Mouse (Mus musculus) neural tube, embryonic 14.5 days (tissue): ENCODE data around the gene Efcab2. TPM values are rescaled to one million over a fixed set of nuclear protein-coding genes. Genes with fewer than 3 reads are reported as not detected.

Experiments
- ATAC-seq: fragments of 200-750 bp; cut with Nextera tagmentation; 2 replicates; pipeline ENCODE4 v1.8.0; 2017; ENCODE audit warnings: low read depth, mild to moderate bottlenecking, moderate TSS enrichment, moderate library complexity
- H3K27ac ChIP-seq: fragments of 300-500 bp; sonication (generic); 2 replicates; pipeline ENCODE4 v1.5.1; 2014; ENCODE audit warnings: low read depth, mild to moderate bottlenecking, control low read depth, low read length, moderate library complexity, mixed read lengths
- H3K27me3 ChIP-seq: fragments of 300-500 bp; sonication (generic); 2 replicates; pipeline ENCODE4 v1.6.1; 2014; ENCODE audit warnings: low read length; ENCODE audit not compliant: control insufficient read depth, insufficient read depth
- H3K36me3 ChIP-seq: fragments of 300-500 bp; sonication (generic); 2 replicates; pipeline ENCODE4 v1.6.1; 2014; ENCODE audit warnings: low read length, mixed read lengths; ENCODE audit not compliant: control insufficient read depth, insufficient read depth
- H3K4me1 ChIP-seq: fragments of 300-500 bp; sonication (generic); 2 replicates; pipeline ENCODE4 v1.6.1; 2014; ENCODE audit warnings: low read length; ENCODE audit not compliant: control insufficient read depth, insufficient read depth
- H3K4me2 ChIP-seq: fragments of 300-500 bp; sonication (generic); 2 replicates; pipeline ENCODE4 v1.6.1; 2014; ENCODE audit warnings: mild to moderate bottlenecking, low read depth, low read length, control low read depth
- H3K4me3 ChIP-seq: fragments of 300-500 bp; sonication (generic); 2 replicates; pipeline ENCODE4 v1.5.1; 2014; ENCODE audit warnings: low read depth, low read length, control low read depth, mixed read lengths
- H3K9ac ChIP-seq: fragments of 300-500 bp; sonication (generic); replicated peaks from 2 replicates; pipeline ENCODE4 v1.6.1; 2014; ENCODE audit warnings: low read depth, mild to moderate bottlenecking, control low read depth, low read length, mixed read lengths
- H3K9me3 ChIP-seq: fragments of 300-500 bp; sonication (generic); 2 replicates; pipeline ENCODE4 v1.6.1; 2016; ENCODE audit warnings: low read length; ENCODE audit not compliant: control insufficient read depth
- WGBS: fragments of 180-500 bp; shearing (Covaris S2); extraction: QIAGEN DNeasy Blood & Tissue Kit; methylation state at CpG from one replicate; pipeline ENCODE4 v1.1.7; 2014; 5-methylcytosine and 5-hydroxymethylcytosine counted together
- polyA plus RNA-seq: library from polyadenylated mRNA; unstranded; fragments of >200 nt; fragmentation: Nextera tagmentation; extraction: Ambion mirVana; gene quantifications from 2 replicates; pipeline ENCODE4 v1.2.1, GENCODE M21; 2014

Efcab2 gene
- polyA plus RNA-seq, 1 experiment from 2014 or later: 7.4 TPM

- Histone ChIP-seq H3K4me3 (no peak overlapping the region), H3K4me1 (peaks cover 1% of the 10 kb centered on the region), H3K9me3 (no peaks in the 10 kb centered on the region), H3K27me3 (no peaks in the 10 kb centered on the region), H3K4me2 (no peak overlapping the region), H3K9ac (no peak overlapping the region; the same call in 1 of the 2 replicates), H3K27ac (no peak overlapping the region), H3K36me3 (no peaks in the 10 kb centered on the region)
- WGBS: 37% methylated on average over 7 of the region's 7 CpGs
- ATAC-seq: peak; percentile 49; the same call in 1 of the 2 replicates
Observed at GRCm38 (mm10) chr1:178512323-178513031, 106.6 kb downstream of the Efcab2 start.

GRCm38 (mm10) chr1:178513954-178514353 is 108.1 kb downstream of the Efcab2 start:
- Histone ChIP-seq H3K4me3 (no peak overlapping the region), H3K4me2 (no peak overlapping the region), H3K27ac (no peak overlapping the region), H3K27me3 (no peaks in the 10 kb centered on the region), H3K4me1 (peaks cover 3% of the 10 kb centered on the region), H3K9me3 (no peaks in the 10 kb centered on the region), H3K36me3 (no peaks in the 10 kb centered on the region), H3K9ac (no peak overlapping the region)
- 51% methylated on average over 4 of the region's 8 CpGs for WGBS
- no peak; the same call in 1 of the 2 replicates for ATAC-seq

- 88% methylated on average over 2 of the region's 2 CpGs for WGBS
- no peak for ATAC-seq
Observed at GRCm38 (mm10) chr1:178515839-178516238, 110.0 kb downstream of the Efcab2 start.

GRCm38 (mm10) chr1:178522389-178522788 is 116.5 kb downstream of the Efcab2 start:
- H3K4me1 ChIP-seq: peaks cover 2% of the 10 kb centered on the region; the same call in 1 of the 2 replicates
- no peak for ATAC-seq
- 49% methylated on average over 5 of the region's 5 CpGs for WGBS

More at GRCm38 (mm10) chr1:178515839-178516238, 110.0 kb downstream of the Efcab2 start:
- Histone ChIP-seq H3K4me2 (no peak overlapping the region), H3K4me1 (peaks cover 3% of the 10 kb centered on the region), H3K27ac (no peak overlapping the region), H3K4me3 (no peak overlapping the region), H3K27me3 (no peaks in the 10 kb centered on the region), H3K9me3 (no peaks in the 10 kb centered on the region), H3K9ac (no peak overlapping the region), H3K36me3 (no peaks in the 10 kb centered on the region)

DNA sequence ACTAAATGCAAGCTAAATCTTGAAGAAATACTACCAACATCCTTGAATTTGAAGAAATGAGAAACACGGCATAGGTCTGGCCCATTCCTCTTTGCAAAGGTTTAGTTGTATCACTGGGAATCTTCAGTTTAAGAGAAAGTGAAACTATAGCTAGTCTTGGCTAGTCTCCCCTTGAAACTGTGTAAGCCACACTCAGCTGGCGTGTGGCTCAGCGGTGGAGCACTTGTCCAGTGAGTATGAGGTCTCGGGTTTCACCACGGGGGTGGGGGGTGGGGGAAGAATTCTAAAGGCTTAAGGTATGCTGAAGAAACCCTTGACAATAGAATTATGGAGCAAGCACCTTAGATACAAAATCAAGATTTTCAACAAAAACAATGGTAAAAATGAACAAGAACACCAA is 117.3 kb downstream of the Efcab2 start:
- WGBS: 63% methylated on average over 5 of the region's 5 CpGs
- Histone ChIP-seq H3K27ac (no peak overlapping the region), H3K4me2 (no peak overlapping the region), H3K4me1 (no peaks in the 10 kb centered on the region; the same call in 1 of the 2 replicates), H3K9ac (no peak overlapping the region), H3K27me3 (no peaks in the 10 kb centered on the region), H3K4me3 (no peak overlapping the region), H3K9me3 (no peaks in the 10 kb centered on the region), H3K36me3 (no peaks in the 10 kb centered on the region)
- ATAC-seq: no peak

More at GRCm38 (mm10) chr1:178522389-178522788, 116.5 kb downstream of the Efcab2 start:
- H3K9me3 ChIP-seq: no peaks in the 10 kb centered on the region
- no peak overlapping the region for H3K4me3 ChIP-seq
- H3K27ac ChIP-seq: no peak overlapping the region
- no peaks in the 10 kb centered on the region for H3K36me3 ChIP-seq
- H3K27me3 ChIP-seq: no peaks in the 10 kb centered on the region
- no peak overlapping the region for H3K4me2 ChIP-seq
- H3K9ac ChIP-seq: no peak overlapping the region

DNA sequence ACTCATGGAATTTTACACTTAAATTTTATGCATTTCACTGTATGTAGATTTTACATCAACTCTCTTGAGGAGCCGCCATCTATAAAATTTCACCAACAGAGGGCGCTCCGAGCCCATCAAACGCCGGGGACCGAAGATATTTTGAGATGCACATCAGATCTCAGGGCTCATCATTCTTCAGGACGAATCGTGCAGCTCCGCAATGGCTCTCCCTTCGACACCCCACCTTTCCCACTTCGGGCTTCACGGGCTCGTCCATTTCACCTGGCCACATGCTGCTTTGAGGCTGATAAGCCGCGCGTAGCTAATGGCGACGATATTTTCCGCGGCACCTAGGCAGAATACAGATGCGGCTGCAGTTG is 121.3 kb downstream of the Efcab2 start:
- Histone ChIP-seq H3K9me3 (no peaks in the 10 kb centered on the region), H3K9ac (peak overlapping the region; percentile 91), H3K36me3 (no peaks in the 10 kb centered on the region), H3K27me3 (no peaks in the 10 kb centered on the region), H3K4me1 (peaks cover 3% of the 10 kb centered on the region; the same call in 1 of the 2 replicates), H3K27ac (peak overlapping the region; percentile 92), H3K4me3 (peak overlapping the region; percentile 65), H3K4me2 (peak overlapping the region; percentile 100)
- peak; percentile 38 for ATAC-seq
- under 1% methylated on average over 21 of the region's 21 CpGs for WGBS

DNA sequence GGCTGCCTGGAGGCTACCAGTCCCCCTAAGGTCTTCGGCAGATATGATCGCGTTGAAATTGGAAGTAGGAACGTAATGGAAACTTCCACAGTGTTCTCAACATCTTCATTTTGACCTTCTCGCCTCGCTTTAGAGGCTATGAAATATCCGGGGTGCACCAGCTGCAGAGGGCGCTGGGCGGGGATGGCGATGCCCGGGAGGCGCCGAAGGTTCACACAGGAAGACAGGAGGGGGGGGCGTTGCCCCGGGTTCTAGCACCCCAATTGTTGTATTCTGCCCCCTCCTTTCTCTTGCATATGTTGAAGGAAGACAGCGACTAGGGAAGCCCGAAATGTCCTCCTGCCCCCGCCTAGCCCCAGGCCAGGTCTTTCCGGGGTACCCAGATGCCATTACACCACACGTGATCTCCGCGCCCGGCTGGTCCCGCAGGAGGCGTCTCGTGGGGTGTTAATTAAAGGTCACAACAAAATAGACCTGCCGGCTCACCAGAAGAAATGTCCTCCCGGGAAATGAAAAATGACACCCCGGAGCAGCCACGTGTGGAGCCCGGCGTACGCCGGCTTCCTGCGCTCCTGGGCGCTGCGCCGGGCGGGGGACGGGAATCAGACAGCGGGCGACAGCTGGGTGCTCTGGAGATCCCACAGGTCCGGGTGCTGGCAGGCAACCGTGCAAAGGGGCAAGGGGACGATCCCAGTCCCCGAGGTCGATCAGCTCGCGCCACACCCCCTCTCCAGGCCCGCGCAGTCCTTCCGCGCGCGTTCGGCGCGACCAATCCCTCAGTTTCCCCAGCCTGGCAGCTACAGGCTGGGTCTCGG is 121.9 kb downstream of the Efcab2 start:
- Histone ChIP-seq H3K4me2 (peak overlapping the region; percentile 100), H3K4me1 (peaks cover 6% of the 10 kb centered on the region; the same call in 1 of the 2 replicates), H3K9me3 (no peaks in the 10 kb centered on the region), H3K27ac (peak overlapping the region; percentile 92), H3K36me3 (no peaks in the 10 kb centered on the region), H3K4me3 (peak overlapping the region; percentile 65), H3K27me3 (no peaks in the 10 kb centered on the region), H3K9ac (peak overlapping the region; percentile 91)
- ATAC-seq: peak; percentile 44
- WGBS: under 1% methylated on average over 59 of the region's 59 CpGs

DNA sequence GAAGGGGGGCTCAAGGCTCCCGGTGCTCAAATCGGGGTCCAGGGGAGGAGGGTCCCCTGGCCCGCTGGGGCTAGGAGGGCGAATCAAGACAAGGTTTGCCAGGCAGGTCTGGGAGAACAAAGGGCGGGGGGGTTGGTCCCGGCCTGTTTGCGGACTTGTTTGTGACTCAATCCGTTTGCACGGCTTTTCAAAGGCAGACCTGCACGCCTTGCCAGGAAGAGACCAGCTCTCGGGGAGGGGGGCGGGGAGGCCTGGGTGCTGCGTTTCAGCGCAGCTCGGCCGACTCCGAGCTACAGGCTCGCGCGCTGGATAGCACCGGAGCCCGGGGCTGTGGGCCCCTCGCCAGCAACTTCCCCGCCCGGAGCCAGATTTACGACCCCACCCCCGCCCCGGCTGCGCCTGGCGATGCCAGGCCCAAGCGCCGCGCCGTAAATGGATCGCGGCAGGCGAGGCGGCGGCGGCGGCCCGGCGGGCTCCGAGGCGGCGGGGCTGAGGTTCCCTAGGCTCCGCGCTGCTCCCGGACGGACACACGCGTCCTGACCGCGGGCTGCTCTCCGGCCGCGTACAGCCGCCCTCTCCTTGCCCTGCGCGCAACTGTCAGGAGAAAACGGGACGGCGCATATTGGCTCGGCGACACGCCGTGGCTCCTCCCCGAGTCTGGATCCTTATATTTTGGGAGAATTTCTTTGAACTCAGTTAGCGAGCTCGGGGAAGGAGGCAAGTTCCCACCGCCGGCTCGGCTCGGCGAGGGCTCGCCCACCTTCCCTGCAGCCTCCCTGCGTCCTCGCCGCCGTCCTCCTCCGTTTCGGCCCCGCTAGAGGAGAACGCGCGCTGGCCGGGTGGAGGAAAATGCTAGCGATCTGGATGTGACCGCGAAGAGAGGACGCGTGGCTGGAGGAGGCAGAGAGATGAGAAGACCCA is 122.8 kb downstream of the Efcab2 start, which contains the start of gene Kif26b:
Gene Kif26b (plus strand): TSS at position 695 of the 921 bp plus-strand sequence.
- Histone ChIP-seq H3K4me2 (peak within 1 kb of the TSS; percentile 100), H3K27ac (peak within 1 kb of the TSS; percentile 92), H3K36me3 (no peaks in the 10 kb centered on the region), H3K4me3 (peak within 1 kb of the TSS; percentile 65), H3K27me3 (no peaks in the 10 kb centered on the region), H3K4me1 (peaks cover 6% of the 10 kb centered on the region; the same call in 1 of the 2 replicates), H3K9me3 (no peaks in the 10 kb centered on the region), H3K9ac (peak within 1 kb of the TSS; percentile 91)
- 1% methylated on average over 91 of the region's 92 CpGs for WGBS
- peak; percentile 73 for ATAC-seq
